Mouse (Mus musculus): ENCODE results near the gene Dll4.

GRCm38 (mm10) chr2:119329123-119329817 is 3.7 kb downstream of the Dll4 start:
- TF ChIP-seq CTCF (IDR thresholded peaks at IDR 0.05; ENCODE audit: borderline replicate concordance, control insufficient read depth, extremely low read depth, insufficient read depth, low read length, poor library complexity) (no peak), POLR2A (IDR thresholded peaks at IDR 0.05; ENCODE audit: control insufficient read depth, extremely low read depth, insufficient read depth, low read length, poor library complexity) (no peak)

Measured in thymus, adult 2 months (tissue).